Mouse (Mus musculus) MEL (cell line): Measurements from ENCODE around the gene Hist1h2ae. TPM values are rescaled to one million over a fixed set of nuclear protein-coding genes. Genes with fewer than 3 reads are reported as not detected.
A peak's percentile ranks its signal among the peaks of the same experiment; 100 is the strongest.

Source experiments
- DNase-seq: peaks from one replicate; pipeline ENCODE4 v3.0.0; 2011; ENCODE audit warnings: low read depth, low spot score
- H3K27ac ChIP-seq: 2 replicates; pipeline ENCODE4 v1.5.1; 2012; ENCODE audit warnings: low read depth, mild to moderate bottlenecking, control low read depth, low read length, moderate library complexity; ENCODE audit not compliant: control insufficient read depth
- H3K27me3 ChIP-seq, 2 experiments: fragments of 150-350 bp in 1 of 2; sonication (generic) in 1 of 2; 2 replicates each; pipeline ENCODE4 v1.6.1; 2012; ENCODE audit warnings: low read length in 2 of 2, mild to moderate bottlenecking in 2 of 2, improper control_type of control experiment in 1 of 2, moderate library complexity in 1 of 2; ENCODE audit not compliant: insufficient read depth in 2 of 2, control insufficient read depth in 1 of 2
- H3K36me3 ChIP-seq, 2 experiments: 2 replicates each; pipeline ENCODE4 v1.6.1; 2012 to 2014; ENCODE audit warnings: low read length in 2 of 2, improper control_type of control experiment in 1 of 2, inconsistent platforms in 1 of 2, mild to moderate bottlenecking in 1 of 2; ENCODE audit not compliant: insufficient read depth in 2 of 2, control insufficient read depth in 1 of 2
- H3K4me1 ChIP-seq, 2 experiments: fragments of 150-350 bp in 1 of 2; sonication (generic) in 1 of 2; 2 replicates each; pipeline ENCODE4 v1.6.1; 2012; ENCODE audit warnings: low read length in 2 of 2, improper control_type of control experiment in 1 of 2, mild to moderate bottlenecking in 1 of 2; ENCODE audit not compliant: insufficient read depth in 2 of 2, control insufficient read depth in 1 of 2
- H3K4me3 ChIP-seq, 2 experiments: fragments of 150-350 bp in 1 of 2; sonication (generic) in 1 of 2; 2 replicates each; pipeline ENCODE4 v1.5.1; 2012; ENCODE audit warnings: low read depth in 2 of 2, low read length in 2 of 2, mild to moderate bottlenecking in 2 of 2, moderate library complexity in 2 of 2, control low read depth in 1 of 2, improper control_type of control experiment in 1 of 2; ENCODE audit not compliant: control insufficient read depth in 1 of 2, insufficient read depth in 1 of 2
- H3K79me2 ChIP-seq: 2 replicates; pipeline ENCODE4 v1.6.1; 2012; ENCODE audit warnings: mild to moderate bottlenecking, low read length, moderate library complexity; ENCODE audit not compliant: control insufficient read depth, poor library complexity, insufficient read depth
- H3K9ac ChIP-seq: 2 replicates; pipeline ENCODE4 v1.6.1; 2012; ENCODE audit warnings: low read depth, mild to moderate bottlenecking, control low read depth, low read length, moderate library complexity; ENCODE audit not compliant: control insufficient read depth, poor library complexity, severe bottlenecking
- H3K9me3 ChIP-seq: fragments of 150-350 bp; sonication (generic); replicated peaks from 2 replicates; pipeline ENCODE4 v1.6.1; 2012; ENCODE audit warnings: mild to moderate bottlenecking, low read length, improper control_type of control experiment, moderate library complexity; ENCODE audit not compliant: insufficient read depth
- BHLHE40 ChIP-seq: IDR thresholded peaks from 2 replicates; pipeline ENCODE4 v1.6.1; 2012; ENCODE audit warnings: low read depth, mild to moderate bottlenecking, inconsistent platforms, low read length, improper control_type of control experiment, borderline replicate concordance
- CHD1 ChIP-seq: IDR thresholded peaks from 2 replicates; pipeline ENCODE4 v1.6.1; 2012; ENCODE audit warnings: low read depth, mild to moderate bottlenecking, inconsistent platforms, low read length, improper control_type of control experiment
- CHD2 ChIP-seq: IDR thresholded peaks from 2 replicates; pipeline ENCODE4 v1.6.1; 2011; ENCODE audit warnings: low read length, improper control_type of control experiment
- CTCF ChIP-seq, 3 experiments: IDR thresholded peaks in 2 of 3; conservative IDR thresholded peaks in 1 of 3; 2 replicates each; pipeline ENCODE4 v1.5.1; 2011 to 2012; ENCODE audit warnings: low read length in 3 of 3, low read depth in 2 of 3, mild to moderate bottlenecking in 2 of 3, improper control_type of control experiment in 1 of 3, inconsistent platforms in 1 of 3, mixed read lengths in 1 of 3, moderate library complexity in 1 of 3; ENCODE audit not compliant: control insufficient read depth in 1 of 3, insufficient read depth in 1 of 3, poor library complexity in 1 of 3, severe bottlenecking in 1 of 3
- ELF1 ChIP-seq: IDR thresholded peaks from 2 replicates; pipeline ENCODE4 v1.6.1; 2014; ENCODE audit warnings: low read depth, mild to moderate bottlenecking, inconsistent platforms, low read length, improper control_type of control experiment, moderate library complexity
- EP300 ChIP-seq, 2 experiments: IDR thresholded peaks; 2 replicates each; pipeline ENCODE4 v1.6.1; 2011; ENCODE audit warnings: improper control_type of control experiment in 2 of 2, low read length in 2 of 2, low read depth in 1 of 2, mild to moderate bottlenecking in 1 of 2
- ETS1 ChIP-seq: IDR thresholded peaks from 2 replicates; pipeline ENCODE4 v1.6.1; 2012; ENCODE audit warnings: low read depth, mild to moderate bottlenecking, inconsistent platforms, low read length, improper control_type of control experiment, moderate library complexity
- GABPA ChIP-seq: IDR thresholded peaks from 2 replicates; pipeline ENCODE4 v1.6.1; 2012; ENCODE audit warnings: low read depth, mild to moderate bottlenecking, inconsistent platforms, low read length, improper control_type of control experiment, moderate library complexity
- GATA1 ChIP-seq: IDR thresholded peaks from 2 replicates; pipeline ENCODE4 v1.6.1; 2011; ENCODE audit warnings: low read depth, low read length, improper control_type of control experiment
- HCFC1 ChIP-seq: IDR thresholded peaks from 2 replicates; pipeline ENCODE4 v1.6.1; 2012; ENCODE audit warnings: low read depth, mild to moderate bottlenecking, inconsistent platforms, low read length, improper control_type of control experiment, moderate library complexity
- MAFK ChIP-seq: IDR thresholded peaks from 2 replicates; pipeline ENCODE4 v1.6.1; 2011; ENCODE audit warnings: low read depth, mild to moderate bottlenecking, low read length, improper control_type of control experiment, borderline replicate concordance
- MAZ ChIP-seq: IDR thresholded peaks from 2 replicates; pipeline ENCODE4 v1.6.1; 2012; ENCODE audit warnings: low read depth, mild to moderate bottlenecking, inconsistent platforms, low read length, improper control_type of control experiment
- MEF2A ChIP-seq: IDR thresholded peaks from 2 replicates; pipeline ENCODE4 v1.6.1; 2014; ENCODE audit warnings: low read depth, mild to moderate bottlenecking, inconsistent platforms, low read length, improper control_type of control experiment; ENCODE audit not compliant: poor library complexity, insufficient replicate concordance, severe bottlenecking; ENCODE audit errors: extremely low read depth
- MYB ChIP-seq: IDR thresholded peaks from 2 replicates; pipeline ENCODE4 v1.6.1; 2011; ENCODE audit warnings: mild to moderate bottlenecking, low read depth, low read length, improper control_type of control experiment
- MYC ChIP-seq: IDR thresholded peaks from 2 replicates; pipeline ENCODE4 v1.6.1; 2011; ENCODE audit warnings: low read depth, mild to moderate bottlenecking, low read length, improper control_type of control experiment, moderate library complexity
- NELFE ChIP-seq: IDR thresholded peaks from 2 replicates; pipeline ENCODE4 v1.6.1; 2011; ENCODE audit warnings: low read depth, low read length, improper control_type of control experiment
- POLR2A ChIP-seq, 2 experiments: IDR thresholded peaks; 2 replicates each; pipeline ENCODE4 v1.6.1; 2011 to 2012; ENCODE audit warnings: low read length in 2 of 2, mild to moderate bottlenecking in 2 of 2, control low read depth in 1 of 2, improper control_type of control experiment in 1 of 2, low read depth in 1 of 2, moderate library complexity in 1 of 2; ENCODE audit not compliant: control insufficient read depth in 1 of 2, insufficient read depth in 1 of 2, poor library complexity in 1 of 2
- POLR2AphosphoS2 ChIP-seq: IDR thresholded peaks from 2 replicates; pipeline ENCODE4 v1.6.1; 2011; ENCODE audit warnings: low read length, improper control_type of control experiment
- POLR2AphosphoS5 ChIP-seq: IDR thresholded peaks from 2 replicates; pipeline ENCODE4 v1.6.1; 2012; ENCODE audit warnings: low read depth, borderline replicate concordance, mild to moderate bottlenecking, inconsistent platforms, low read length, moderate library complexity, mixed read lengths
- RAD21 ChIP-seq: IDR thresholded peaks from 2 replicates; pipeline ENCODE4 v1.6.1; 2011; ENCODE audit warnings: mild to moderate bottlenecking, low read depth, low read length, improper control_type of control experiment
- RCOR1 ChIP-seq: IDR thresholded peaks from 2 replicates; pipeline ENCODE4 v1.6.1; 2012; ENCODE audit warnings: low read depth, mild to moderate bottlenecking, inconsistent platforms, low read length, improper control_type of control experiment
- SIN3A ChIP-seq: IDR thresholded peaks from 2 replicates; pipeline ENCODE4 v1.6.1; 2012; ENCODE audit warnings: low read length, improper control_type of control experiment, inconsistent platforms
- SMC3 ChIP-seq: IDR thresholded peaks from 2 replicates; pipeline ENCODE4 v1.6.1; 2011; ENCODE audit warnings: low read depth, low read length, improper control_type of control experiment
- TCF12 ChIP-seq: IDR thresholded peaks from 2 replicates; pipeline ENCODE4 v1.6.1; 2014; ENCODE audit warnings: low read depth, mild to moderate bottlenecking, inconsistent platforms, low read length, improper control_type of control experiment, moderate library complexity
- USF1 ChIP-seq: IDR thresholded peaks from 2 replicates; pipeline ENCODE4 v1.6.1; 2014; ENCODE audit warnings: low read depth, mild to moderate bottlenecking, inconsistent platforms, low read length, improper control_type of control experiment, moderate library complexity
- USF2 ChIP-seq, 2 experiments: IDR thresholded peaks; 2 replicates each; pipeline ENCODE4 v1.6.1; 2011 to 2012; ENCODE audit warnings: improper control_type of control experiment in 2 of 2, low read length in 2 of 2, borderline replicate concordance in 1 of 2, inconsistent platforms in 1 of 2, low read depth in 1 of 2, mild to moderate bottlenecking in 1 of 2; ENCODE audit not compliant: insufficient read depth in 1 of 2
- ZKSCAN1 ChIP-seq: IDR thresholded peaks from 2 replicates; pipeline ENCODE4 v1.6.1; 2012; ENCODE audit warnings: low read depth, mild to moderate bottlenecking, inconsistent platforms, low read length, improper control_type of control experiment, moderate library complexity
- ZMIZ1 ChIP-seq: IDR thresholded peaks from 2 replicates; pipeline ENCODE4 v1.6.1; 2012; ENCODE audit warnings: low read depth, mild to moderate bottlenecking, inconsistent platforms, low read length, improper control_type of control experiment, moderate library complexity
- ZNF384 ChIP-seq: IDR thresholded peaks from 2 replicates; pipeline ENCODE4 v1.6.1; 2012; ENCODE audit warnings: low read depth, mild to moderate bottlenecking, inconsistent platforms, low read length, improper control_type of control experiment
- polyA plus RNA-seq, 2 experiments: library from polyadenylated mRNA; stranded (reverse) in 1 of 2; unstranded in 1 of 2; fragments of >175 nt in 1 of 2; fragments of >200 nt in 1 of 2; gene quantifications; 2 replicates each; pipeline versions ENCODE4 v1.2.1 to v1.2.4; 2012; ENCODE audit warnings: low replicate concordance in 2 of 2, low read depth in 1 of 2; ENCODE audit not compliant: insufficient read length in 2 of 2, insufficient read depth in 1 of 2, missing spikeins in 1 of 2
- total RNA-seq: library from RNA; depleted of rRNA; stranded (reverse); fragments of 300-350 nt; gene quantifications from 2 replicates; pipeline ENCODE4 v1.2.3, GENCODE M21; 2012

Gene Hist1h2ae
- total and polyA plus RNA-seq, 3 experiments: 3.3 to 560 TPM; not detected in 1

GRCm38 (mm10) chr13:23595185-23595584 lies 24.2 kb upstream of the Hist1h2ae start:
- TF ChIP-seq MAFK (no peak), USF2 (IDR thresholded peaks at IDR 0.05; ENCODE audit: borderline replicate concordance in 1 of 2, insufficient read depth in 1 of 2, low read depth in 1 of 2, low read length in 2 of 2) (no peak), POLR2AphosphoS5 (no peak), POLR2AphosphoS2 (no peak), GATA1 (no peak), RCOR1 (no peak), MEF2A (no peak), MAZ (no peak), CHD2 (no peak), ELF1 (no peak), POLR2A (IDR thresholded peaks at IDR 0.05; ENCODE audit: control insufficient read depth in 1 of 2, insufficient read depth in 1 of 2, low read depth in 1 of 2, low read length in 2 of 2, poor library complexity in 1 of 2) (no peak), RAD21 (no peak), GABPA (no peak), USF1 (no peak), BHLHE40 (no peak), ZKSCAN1 (no peak), ZNF384 (no peak)
- TF ChIP-seq, all 39 proteins: peak for 0
- peaks cover 15 to 32% of the 10 kb centered on the region in 2 experiments for H3K4me1 ChIP-seq
- no peaks in the 10 kb centered on the region for H3K79me2 ChIP-seq
- H3K27me3 ChIP-seq: no peaks in the 10 kb centered on the region
- no peak overlapping the region for H3K27ac ChIP-seq
- H3K4me3 ChIP-seq: no peak overlapping the region
- no peak for DNase-seq
- H3K9me3 ChIP-seq: no peaks in the 10 kb centered on the region
- peaks cover 0 to 32% of the 10 kb centered on the region in 2 experiments; a peak in 2 of 4 replicates for H3K36me3 ChIP-seq
- H3K9ac ChIP-seq: no peak overlapping the region

- Histone ChIP-seq H3K4me1 (peaks cover 15 to 32% of the 10 kb centered on the region in 2 experiments), H3K9ac (peak overlapping the region; percentile 15), H3K27ac (peak overlapping the region; percentile 64), H3K4me3 (no peak overlapping the region), H3K9me3 (no peaks in the 10 kb centered on the region), H3K79me2 (no peaks in the 10 kb centered on the region), H3K36me3 (peaks cover 0 to 34% of the 10 kb centered on the region in 2 experiments; a peak in 2 of 4 replicates), H3K27me3 (no peaks in the 10 kb centered on the region)
- DNase-seq: peak; percentile 61
- TF ChIP-seq TCF12: no peak
- TF ChIP-seq MEF2A: no peak
- TF ChIP-seq ETS1: no peak
- no peak for TF ChIP-seq CTCF (IDR thresholded peaks at IDR 0.05 in 2 of 3, conservative IDR thresholded peaks at IDR 0.05 in 1 of 3; ENCODE audit: control insufficient read depth in 1 of 3, insufficient read depth in 1 of 3, low read depth in 2 of 3, low read length in 3 of 3, poor library complexity in 1 of 3, severe bottlenecking in 1 of 3)
- no peak for TF ChIP-seq MYB
- no peak for TF ChIP-seq ZMIZ1
- TF ChIP-seq HCFC1: no peak
- no peak for TF ChIP-seq POLR2A (IDR thresholded peaks at IDR 0.05; ENCODE audit: control insufficient read depth in 1 of 2, insufficient read depth in 1 of 2, low read depth in 1 of 2, low read length in 2 of 2, poor library complexity in 1 of 2)
- no peak for TF ChIP-seq MYC
- no peak for TF ChIP-seq CHD1
- TF ChIP-seq SIN3A: no peak
- TF ChIP-seq NELFE: no peak
- TF ChIP-seq EP300 (IDR thresholded peaks at IDR 0.05; ENCODE audit: low read depth in 1 of 2, low read length in 2 of 2): peak; percentile 34 to 44; a peak in 2 of 4 replicates
- no peak for TF ChIP-seq RAD21
- no peak for TF ChIP-seq ZKSCAN1
- no peak for TF ChIP-seq ELF1
- no peak for TF ChIP-seq SMC3
- no peak for TF ChIP-seq USF1
- TF ChIP-seq CHD2: no peak
- no peak for TF ChIP-seq GABPA
These were observed 22.2 kb upstream of the Hist1h2ae start for GRCm38 (mm10) chr13:23593051-23593770.
